Mouse (Mus musculus) testis, adult 2 months (tissue): Measurements from ENCODE around the gene Miga1. TPM values are rescaled to one million over a fixed set of nuclear protein-coding genes. Genes with fewer than 3 reads are reported as not detected.

Experiments
- H3K27ac ChIP-seq: fragments of 200-500 bp; 2 replicates; pipeline ENCODE4 v1.5.1; 2012; ENCODE audit warnings: low read depth, low read length; ENCODE audit not compliant: control insufficient read depth, insufficient read depth
- H3K27me3 ChIP-seq: fragments of 200-500 bp; 2 replicates; pipeline ENCODE4 v1.6.1; 2012; ENCODE audit warnings: mild to moderate bottlenecking, low read length, moderate library complexity; ENCODE audit not compliant: control insufficient read depth, insufficient read depth
- H3K36me3 ChIP-seq: fragments of 200-500 bp; 2 replicates; pipeline ENCODE4 v1.6.1; 2012; ENCODE audit warnings: mild to moderate bottlenecking, low read length; ENCODE audit not compliant: control insufficient read depth, insufficient read depth
- H3K4me1 ChIP-seq: fragments of 200-500 bp; 2 replicates; pipeline ENCODE4 v1.6.1; 2012; ENCODE audit warnings: low read length; ENCODE audit not compliant: control insufficient read depth, insufficient read depth
- H3K4me3 ChIP-seq: fragments of 200-500 bp; 2 replicates; pipeline ENCODE4 v1.5.1; 2012; ENCODE audit warnings: low read depth, mild to moderate bottlenecking, low read length, moderate library complexity, mixed read lengths; ENCODE audit not compliant: control insufficient read depth
- CTCF ChIP-seq: fragments of 200-500 bp; IDR thresholded peaks from 2 replicates; pipeline ENCODE4 v1.5.1; 2012; ENCODE audit warnings: low read depth, mild to moderate bottlenecking, inconsistent platforms, low read length, moderate library complexity; ENCODE audit not compliant: control insufficient read depth, insufficient read depth, insufficient replicate concordance
- POLR2A ChIP-seq: fragments of 200-500 bp; IDR thresholded peaks from 2 replicates; pipeline ENCODE4 v1.6.1; 2012; ENCODE audit warnings: low read depth, mild to moderate bottlenecking, inconsistent platforms, low read length, moderate library complexity; ENCODE audit not compliant: control insufficient read depth
- polyA plus RNA-seq: library from polyadenylated mRNA; depleted of rRNA; stranded (reverse); fragments of >200 nt; gene quantifications from 2 replicates; pipeline ENCODE4 v1.2.3, GENCODE M21; 2012

The Miga1 gene
- polyA plus RNA-seq, 1 experiment: 3.6 TPM

GRCm38 (mm10) chr3:152282126-152282525 is 58.1 kb downstream of the Miga1 start:
- H3K36me3 ChIP-seq: peaks cover 1% of the 10 kb centered on the region; the same call in 1 of the 2 replicates

GRCm38 (mm10) chr3:152278431-152278830 is 61.8 kb downstream of the Miga1 start:
- TF ChIP-seq CTCF: no peak
- no peak for TF ChIP-seq POLR2A
- no peak overlapping the region for H3K4me3 ChIP-seq
- H3K36me3 ChIP-seq: peaks cover under 1% of the 10 kb centered on the region; the same call in 1 of the 2 replicates
- no peaks in the 10 kb centered on the region for H3K27me3 ChIP-seq
- no peak overlapping the region for H3K27ac ChIP-seq
- no peaks in the 10 kb centered on the region for H3K4me1 ChIP-seq

More at GRCm38 (mm10) chr3:152282126-152282525, 58.1 kb downstream of the Miga1 start:
- no peak for TF ChIP-seq POLR2A
- TF ChIP-seq CTCF: no peak
- H3K27me3 ChIP-seq: no peaks in the 10 kb centered on the region
- no peaks in the 10 kb centered on the region for H3K4me1 ChIP-seq
- no peak overlapping the region for H3K27ac ChIP-seq
- H3K4me3 ChIP-seq: no peak overlapping the region

DNA sequence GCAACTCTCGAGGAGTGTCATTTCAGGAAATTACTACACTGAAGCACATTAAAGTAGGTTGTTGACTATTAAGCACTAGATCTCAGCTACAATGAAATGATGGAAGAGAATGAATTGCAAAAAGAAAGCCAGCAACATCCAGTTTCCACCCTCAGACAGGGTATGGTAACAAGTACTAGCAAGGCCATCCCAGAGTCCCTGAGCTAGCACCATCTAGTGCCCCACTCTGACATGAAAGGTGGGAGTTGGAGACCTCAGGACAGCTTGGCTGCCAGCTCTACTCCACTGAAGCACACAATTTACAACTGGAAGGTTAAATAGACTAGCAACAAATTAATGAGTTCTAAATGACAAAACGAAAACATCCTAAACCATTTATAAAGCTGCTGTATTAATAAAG is 62.3 kb downstream of the Miga1 start:
- no peak overlapping the region for H3K4me3 ChIP-seq
- H3K4me1 ChIP-seq: no peaks in the 10 kb centered on the region
- H3K36me3 ChIP-seq: no peaks in the 10 kb centered on the region; the same call in 1 of the 2 replicates
- no peaks in the 10 kb centered on the region for H3K27me3 ChIP-seq
- no peak for TF ChIP-seq CTCF
- TF ChIP-seq POLR2A: no peak
- no peak overlapping the region for H3K27ac ChIP-seq

- Histone ChIP-seq H3K4me1 (no peaks in the 10 kb centered on the region), H3K4me3 (no peak overlapping the region), H3K36me3 (no peaks in the 10 kb centered on the region), H3K27me3 (no peaks in the 10 kb centered on the region), H3K27ac (no peak overlapping the region)
- TF ChIP-seq POLR2A: no peak
Observed at GRCm38 (mm10) chr3:152276935-152277334, 63.3 kb downstream of the Miga1 start.

DNA sequence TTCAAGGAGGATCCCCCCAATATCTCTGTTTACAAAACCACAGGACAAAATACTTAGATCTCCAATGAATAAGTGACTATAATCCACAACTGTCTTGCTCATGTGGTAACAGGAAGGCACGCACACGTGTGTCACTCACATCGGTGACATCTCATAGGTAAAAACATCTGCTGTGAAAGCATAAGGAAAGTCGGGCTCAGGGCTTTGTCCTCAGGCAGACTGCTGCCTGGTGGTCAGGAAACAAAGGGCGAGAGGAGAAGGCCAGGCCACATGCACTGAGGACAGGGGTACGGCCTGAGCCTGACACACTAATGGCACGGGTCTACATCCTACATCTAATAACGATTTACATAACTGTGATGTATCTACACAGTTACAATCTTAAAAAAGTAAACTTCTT is 65.2 kb downstream of the Miga1 start:
- H3K36me3 ChIP-seq: no peaks in the 10 kb centered on the region
- H3K4me1 ChIP-seq: no peaks in the 10 kb centered on the region
- no peak overlapping the region for H3K27ac ChIP-seq
- TF ChIP-seq POLR2A (no peak), CTCF (no peak)
- H3K27me3 ChIP-seq: no peaks in the 10 kb centered on the region
- no peak overlapping the region for H3K4me3 ChIP-seq

DNA sequence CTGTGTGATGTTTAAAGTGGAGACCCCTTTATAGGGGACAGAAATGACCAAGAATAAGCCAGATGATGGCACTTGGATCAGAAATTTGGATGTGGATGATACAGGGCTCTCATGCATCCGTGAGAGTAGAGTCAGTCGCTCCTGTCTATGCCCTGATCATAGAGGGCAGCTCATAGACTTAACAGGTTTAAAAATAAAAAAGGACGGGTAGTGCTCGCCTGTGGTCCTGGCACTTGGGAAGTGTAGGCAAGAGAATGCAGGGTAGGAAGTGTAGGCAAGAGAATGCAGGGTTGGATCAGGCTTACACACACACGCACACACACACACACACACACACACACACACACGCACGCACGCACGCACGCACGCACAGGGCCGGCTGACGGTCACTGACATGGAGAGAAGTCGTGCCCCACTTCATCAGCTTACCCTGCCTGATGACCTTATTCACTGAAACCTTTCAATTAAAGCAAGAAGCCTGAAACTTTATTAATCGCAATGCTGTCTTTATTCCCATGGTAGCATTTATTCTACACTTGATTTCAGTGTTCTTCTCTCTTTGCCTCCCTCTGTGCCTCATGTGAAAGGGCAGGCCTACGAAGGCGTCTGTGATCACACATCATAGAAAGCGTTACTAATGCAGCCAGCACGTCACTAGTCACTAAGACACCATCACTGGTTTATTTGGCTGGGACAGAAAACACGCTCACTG is 67.1 kb downstream of the Miga1 start:
- Histone ChIP-seq H3K27ac (no peak overlapping the region), H3K36me3 (no peaks in the 10 kb centered on the region), H3K27me3 (no peaks in the 10 kb centered on the region), H3K4me3 (no peak overlapping the region), H3K4me1 (no peaks in the 10 kb centered on the region)
- no peak for TF ChIP-seq POLR2A
- TF ChIP-seq CTCF: no peak

- Histone ChIP-seq H3K27ac (no peak overlapping the region), H3K4me1 (no peaks in the 10 kb centered on the region), H3K4me3 (no peak overlapping the region), H3K27me3 (no peaks in the 10 kb centered on the region), H3K36me3 (no peaks in the 10 kb centered on the region)
- TF ChIP-seq CTCF: no peak
- no peak for TF ChIP-seq POLR2A
Observed at GRCm38 (mm10) chr3:152271876-152272275, 68.3 kb downstream of the Miga1 start.
